Mouse (Mus musculus): ENCODE measurements at regions not wholly inside any gene's neighbourhood (a gene's known extent, or its start where the extent isn't known, plus 50 kb on each side); places are given as distances from the start of the nearest gene placed in this dataset.

GRCm38 (mm10) chr9:52425413-52425812 lies 254.2 kb downstream of the AI593442 start:
- DNase-seq (ENCODE audit: low spot score) (no peak), ATAC-seq (ENCODE audit: insufficient read depth, low read depth) (no peak)
- no peaks in the 10 kb centered on the region for H3K27me3 ChIP-seq (ENCODE audit: control insufficient read depth, insufficient read depth, low read length)
- H3K9me3 ChIP-seq (replicated peaks; ENCODE audit: control insufficient read depth, low read length) = no peaks in the 10 kb centered on the region
- TF ChIP-seq CTCF (IDR thresholded peaks at IDR 0.05; ENCODE audit: low read depth) = no peak
- no peak for TF ChIP-seq EP300 (IDR thresholded peaks at IDR 0.05; ENCODE audit: low read depth)
- no peak overlapping the region for H3K4me3 ChIP-seq (ENCODE audit: low read depth, low read length)
- no peak overlapping the region for H3K4me2 ChIP-seq (ENCODE audit: low read depth, low read length)
- H3K4me1 ChIP-seq (ENCODE audit: control insufficient read depth, insufficient read depth) = no peaks in the 10 kb centered on the region
- H3K36me3 ChIP-seq (replicated peaks; ENCODE audit: control insufficient read depth, insufficient read depth, low read length) = no peaks in the 10 kb centered on the region
- no peak overlapping the region for H3K9ac ChIP-seq (replicated peaks; ENCODE audit: low read depth, low read length)
- 72% methylated on average over 4 of the region's 4 CpGs for WGBS
- H3K27ac ChIP-seq (ENCODE audit: low read depth) = no peak overlapping the region

GRCm38 (mm10) chr9:52422622-52423021 lies 254.2 kb upstream of the Zc3h12c start:
- DNase-seq (ENCODE audit: low spot score) (no peak), ATAC-seq (ENCODE audit: insufficient read depth, low read depth) (no peak)
- Histone ChIP-seq H3K27ac (ENCODE audit: low read depth) (no peak overlapping the region), H3K36me3 (replicated peaks; ENCODE audit: control insufficient read depth, insufficient read depth, low read length) (no peaks in the 10 kb centered on the region), H3K4me2 (ENCODE audit: low read depth, low read length) (no peak overlapping the region), H3K9me3 (replicated peaks; ENCODE audit: control insufficient read depth, low read length) (no peaks in the 10 kb centered on the region), H3K4me3 (ENCODE audit: low read depth, low read length) (no peak overlapping the region), H3K9ac (replicated peaks; ENCODE audit: low read depth, low read length) (no peak overlapping the region), H3K27me3 (ENCODE audit: control insufficient read depth, insufficient read depth, low read length) (no peaks in the 10 kb centered on the region), H3K4me1 (ENCODE audit: control insufficient read depth, insufficient read depth) (no peaks in the 10 kb centered on the region)
- TF ChIP-seq CTCF (IDR thresholded peaks at IDR 0.05; ENCODE audit: low read depth) (no peak), EP300 (IDR thresholded peaks at IDR 0.05; ENCODE audit: low read depth) (no peak)
- WGBS = 74% methylated on average over 3 of the region's 3 CpGs

- 27% methylated on average over 6 of the region's 6 CpGs for WGBS
- no peak for DNase-seq (ENCODE audit: low spot score)
- H3K9ac ChIP-seq (replicated peaks; ENCODE audit: low read depth, low read length) = no peak overlapping the region
- no peaks in the 10 kb centered on the region for H3K36me3 ChIP-seq (replicated peaks; ENCODE audit: control insufficient read depth, insufficient read depth, low read length)
- no peak overlapping the region for H3K27ac ChIP-seq (ENCODE audit: low read depth)
- no peaks in the 10 kb centered on the region for H3K9me3 ChIP-seq (replicated peaks; ENCODE audit: control insufficient read depth, low read length)
- no peak overlapping the region for H3K4me2 ChIP-seq (ENCODE audit: low read depth, low read length)
- no peaks in the 10 kb centered on the region for H3K27me3 ChIP-seq (ENCODE audit: control insufficient read depth, insufficient read depth, low read length)
- ATAC-seq (ENCODE audit: insufficient read depth, low read depth) = no peak
- H3K4me3 ChIP-seq (ENCODE audit: low read depth, low read length) = no peak overlapping the region
- TF ChIP-seq EP300 (IDR thresholded peaks at IDR 0.05; ENCODE audit: low read depth) (no peak), CTCF (IDR thresholded peaks at IDR 0.05; ENCODE audit: low read depth) (no peak)
- no peaks in the 10 kb centered on the region for H3K4me1 ChIP-seq (ENCODE audit: control insufficient read depth, insufficient read depth)
Measured at GRCm38 (mm10) chr9:52415706-52416105, 247.3 kb upstream of the Zc3h12c start.

- H3K9ac ChIP-seq (replicated peaks; ENCODE audit: low read depth, low read length) = no peak overlapping the region
- H3K27ac ChIP-seq (ENCODE audit: low read depth) = no peak overlapping the region
- ATAC-seq (ENCODE audit: insufficient read depth, low read depth) = no peak
- no peak overlapping the region for H3K4me3 ChIP-seq (ENCODE audit: low read depth, low read length)
- H3K27me3 ChIP-seq (ENCODE audit: control insufficient read depth, insufficient read depth, low read length) = no peaks in the 10 kb centered on the region
- H3K4me2 ChIP-seq (ENCODE audit: low read depth, low read length) = no peak overlapping the region
- DNase-seq (ENCODE audit: low spot score) = no peak
- WGBS = 83% methylated on average over 6 of the region's 6 CpGs
- H3K9me3 ChIP-seq (replicated peaks; ENCODE audit: control insufficient read depth, low read length) = no peaks in the 10 kb centered on the region
- no peaks in the 10 kb centered on the region for H3K4me1 ChIP-seq (ENCODE audit: control insufficient read depth, insufficient read depth)
- H3K36me3 ChIP-seq (replicated peaks; ENCODE audit: control insufficient read depth, insufficient read depth, low read length) = no peaks in the 10 kb centered on the region
- TF ChIP-seq CTCF (IDR thresholded peaks at IDR 0.05; ENCODE audit: low read depth) (no peak), EP300 (IDR thresholded peaks at IDR 0.05; ENCODE audit: low read depth) (no peak)
Measured at GRCm38 (mm10) chr9:52407841-52408240, 239.5 kb upstream of the Zc3h12c start.

- Histone ChIP-seq H3K9me3 (replicated peaks; ENCODE audit: control insufficient read depth, low read length) (no peaks in the 10 kb centered on the region), H3K4me3 (ENCODE audit: low read depth, low read length) (no peak overlapping the region), H3K4me2 (ENCODE audit: low read depth, low read length) (no peak overlapping the region), H3K4me1 (ENCODE audit: control insufficient read depth, insufficient read depth) (no peaks in the 10 kb centered on the region), H3K9ac (replicated peaks; ENCODE audit: low read depth, low read length) (no peak overlapping the region), H3K36me3 (replicated peaks; ENCODE audit: control insufficient read depth, insufficient read depth, low read length) (no peaks in the 10 kb centered on the region), H3K27ac (ENCODE audit: low read depth) (no peak overlapping the region), H3K27me3 (ENCODE audit: control insufficient read depth, insufficient read depth, low read length) (no peaks in the 10 kb centered on the region)
- no peak for TF ChIP-seq EP300 (IDR thresholded peaks at IDR 0.05; ENCODE audit: low read depth)
- no peak for TF ChIP-seq CTCF (IDR thresholded peaks at IDR 0.05; ENCODE audit: low read depth)
- ATAC-seq (ENCODE audit: insufficient read depth, low read depth) = no peak
- 81% methylated on average over 2 of the region's 2 CpGs for WGBS
- no peak for DNase-seq (ENCODE audit: low spot score)
Measured at GRCm38 (mm10) chr9:52402496-52402895, 234.1 kb upstream of the Zc3h12c start.

GRCm38 (mm10) chr9:52379031-52379430 lies 210.7 kb upstream of the Zc3h12c start:
- ATAC-seq (ENCODE audit: insufficient read depth, low read depth) = no peak
- WGBS = 56% methylated on average over 2 of the region's 2 CpGs
- Histone ChIP-seq H3K9ac (replicated peaks; ENCODE audit: low read depth, low read length) (no peak overlapping the region), H3K27ac (ENCODE audit: low read depth) (no peak overlapping the region), H3K27me3 (ENCODE audit: control insufficient read depth, insufficient read depth, low read length) (no peaks in the 10 kb centered on the region), H3K9me3 (replicated peaks; ENCODE audit: control insufficient read depth, low read length) (no peaks in the 10 kb centered on the region), H3K4me3 (ENCODE audit: low read depth, low read length) (no peak overlapping the region), H3K36me3 (replicated peaks; ENCODE audit: control insufficient read depth, insufficient read depth, low read length) (no peaks in the 10 kb centered on the region), H3K4me2 (ENCODE audit: low read depth, low read length) (no peak overlapping the region), H3K4me1 (ENCODE audit: control insufficient read depth, insufficient read depth) (no peaks in the 10 kb centered on the region)
- DNase-seq (ENCODE audit: low spot score) = no peak
- TF ChIP-seq CTCF (IDR thresholded peaks at IDR 0.05; ENCODE audit: low read depth) (no peak), EP300 (IDR thresholded peaks at IDR 0.05; ENCODE audit: low read depth) (no peak)

Data from heart, postnatal 0 days (tissue).